Mouse (Mus musculus) lung, adult 2 months (tissue): ENCODE measurements at regions not wholly inside any gene's neighbourhood (a gene's known extent, or its start where the extent isn't known, plus 50 kb on each side); places are given as distances from the start of the nearest gene placed in this dataset.

Experiments
- CTCF ChIP-seq: fragments of 200-500 bp; IDR thresholded peaks from 2 replicates; pipeline ENCODE4 v1.5.1; 2011; ENCODE audit warnings: mild to moderate bottlenecking, low read length, control low read depth; ENCODE audit not compliant: insufficient read depth
- POLR2A ChIP-seq: fragments of 200-500 bp; IDR thresholded peaks from 2 replicates; pipeline ENCODE4 v1.6.1; 2011; ENCODE audit warnings: low read depth, mild to moderate bottlenecking, control low read depth, low read length, borderline replicate concordance; ENCODE audit errors: extremely low read depth

DNA sequence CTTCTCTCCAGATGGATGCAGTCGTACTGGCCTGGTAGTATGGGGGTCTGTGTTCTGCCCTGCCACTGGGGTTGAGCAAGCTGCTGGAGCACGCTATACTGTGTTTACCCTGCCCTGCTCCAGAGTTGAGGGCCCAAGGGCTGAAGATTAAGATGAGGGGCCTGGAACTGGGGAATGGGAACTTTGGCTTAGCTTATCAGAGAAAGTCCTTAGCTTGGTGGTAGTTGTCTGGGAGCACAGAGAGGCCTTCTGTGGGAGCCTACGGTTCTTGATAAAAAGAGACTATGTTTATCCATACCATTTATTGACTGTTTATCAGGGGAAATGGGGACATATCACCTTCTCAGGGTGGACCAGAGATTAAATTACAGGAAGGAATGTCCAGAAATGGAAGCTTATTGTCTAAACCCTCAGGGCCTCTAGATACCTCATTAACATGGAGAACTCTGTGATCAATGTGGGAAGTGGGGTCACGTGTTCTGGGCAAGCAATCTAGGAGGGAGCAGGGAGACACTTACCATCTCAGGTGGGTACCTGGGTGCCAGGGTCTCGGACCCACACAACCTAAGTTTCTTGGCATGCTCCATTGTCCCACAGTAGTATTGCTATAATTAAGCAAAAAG is 58.7 kb downstream of the Mycn start:
- TF ChIP-seq POLR2A (no peak), CTCF (no peak)
